Mouse (Mus musculus): ENCODE data around the gene Olfr735.

Gene Olfr735

GRCm38 (mm10) chr14:50348796-50349195 is at the start of gene Olfr735:
Olfr735 (minus strand) TSS chr14:50348872.
- no peak for DNase-seq (ENCODE audit: low spot score)

- DNase-seq (ENCODE audit: low spot score), result no peak
These were observed 32.2 kb upstream of the Olfr735 start, which contains the start of gene Olfr736 for GRCm38 (mm10) chr14:50380863-50381262. Olfr736 (plus strand) TSS chr14:50381163.

DNA sequence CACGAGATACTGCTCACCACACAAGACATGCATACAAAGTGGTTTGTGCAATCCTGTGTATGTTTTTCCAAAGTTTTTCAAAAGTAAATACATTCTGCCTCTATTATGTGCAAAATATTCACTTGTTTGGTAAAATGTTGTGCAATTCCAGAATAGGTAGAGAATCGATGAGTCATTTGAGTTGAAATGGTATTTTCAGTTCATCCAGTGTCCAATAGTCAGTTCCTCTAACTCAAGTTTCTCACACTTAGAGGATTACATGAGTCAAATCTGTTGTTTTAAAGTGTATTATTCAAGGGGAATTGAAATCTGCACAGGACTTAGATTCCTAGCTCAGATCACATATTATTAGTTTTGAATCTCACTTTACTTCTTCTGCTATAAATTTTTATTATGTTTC is 14.9 kb upstream of the Olfr735 start:
- no peak for DNase-seq (ENCODE audit: low spot score)

GRCm38 (mm10) chr14:50360480-50360879 is 11.8 kb upstream of the Olfr735 start:
- DNase-seq (ENCODE audit: low spot score), result no peak

- no peak for DNase-seq (ENCODE audit: low spot score)
These were observed 8.9 kb upstream of the Olfr735 start, which contains the start of gene Tlr11 for GRCm38 (mm10) chr14:50357593-50357992. Tlr11 (plus strand) TSS chr14:50357914.

- no peak for DNase-seq (ENCODE audit: low spot score)
These were observed 8.1 kb upstream of the Olfr735 start for GRCm38 (mm10) chr14:50356725-50357124.

DNA sequence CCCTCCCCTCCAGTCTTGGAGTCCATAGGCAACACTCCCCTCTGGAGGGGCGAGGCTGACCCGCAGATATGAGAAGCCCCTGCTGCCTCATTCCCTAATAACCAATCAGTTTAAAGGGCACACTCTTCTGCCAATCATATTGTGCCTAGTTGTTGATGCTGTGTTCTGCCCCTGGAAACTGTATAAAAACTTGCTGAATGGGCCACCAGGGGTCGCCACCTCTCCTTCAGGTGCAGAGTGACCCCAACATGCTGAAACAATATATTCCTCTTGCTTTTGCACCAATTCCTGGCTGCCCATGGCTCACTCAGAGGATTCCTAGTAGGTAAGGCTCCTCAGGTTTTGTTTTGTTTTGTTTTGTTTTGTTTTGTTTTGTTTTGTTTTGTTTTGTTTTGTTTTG is 3.8 kb upstream of the Olfr735 start:
- DNase-seq (ENCODE audit: low spot score), result peak; percentile 18

DNA sequence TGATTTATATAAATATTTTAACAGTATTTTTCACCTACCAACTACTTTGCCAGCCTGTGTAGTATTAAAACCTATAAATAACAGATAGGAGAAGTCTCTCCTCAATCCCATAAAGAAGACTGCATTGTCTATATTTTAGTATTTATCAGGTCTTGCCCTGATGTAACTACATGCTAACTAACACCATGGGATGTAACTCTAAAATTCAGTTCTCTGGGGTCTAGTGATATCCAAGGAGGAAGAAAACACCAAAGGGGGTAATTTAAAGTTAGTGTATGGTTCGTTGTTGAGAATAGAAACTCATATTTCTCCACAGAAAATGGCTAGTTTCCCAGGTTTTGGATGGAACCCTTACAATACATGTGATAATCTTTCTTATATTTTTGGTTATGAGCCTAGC is 22.0 kb downstream of the Olfr735 start, which contains the start of gene Olfr734:
Olfr734 (minus strand) TSS at position 101 of the 400 bp plus-strand sequence.
- DNase-seq (ENCODE audit: low spot score), result no peak

GRCm38 (mm10) chr14:50301422-50301821 is 47.2 kb downstream of the Olfr735 start, which contains the start of gene Olfr733:
Olfr733 (minus strand) TSS chr14:50301522.
- no peak for DNase-seq (ENCODE audit: low spot score)
